Mouse (Mus musculus) hindbrain, embryonic 13.5 days (tissue): Measurements from ENCODE around the gene Tax1bp3. TPM values are rescaled to one million over a fixed set of nuclear protein-coding genes. Genes with fewer than 3 reads are reported as not detected.

Experiments
- ATAC-seq: fragments of 200-750 bp; cut with Nextera tagmentation; 2 replicates; pipeline ENCODE4 v1.8.0; 2017; ENCODE audit warnings: moderate TSS enrichment; ENCODE audit not compliant: low FRiP score
- H3K27ac ChIP-seq: fragments of 300-500 bp; sonication (generic); 2 replicates; pipeline ENCODE4 v1.5.1; 2015; ENCODE audit warnings: inconsistent platforms, mild to moderate bottlenecking, moderate library complexity
- H3K27me3 ChIP-seq: fragments of 300-500 bp; sonication (generic); 2 replicates; pipeline ENCODE4 v1.6.1; 2015; ENCODE audit warnings: mild to moderate bottlenecking, inconsistent platforms
- H3K36me3 ChIP-seq: fragments of 300-500 bp; sonication (generic); 2 replicates; pipeline ENCODE4 v1.6.1; 2015; ENCODE audit warnings: mild to moderate bottlenecking, inconsistent platforms
- H3K4me1 ChIP-seq: fragments of 300-500 bp; sonication (generic); replicated peaks from 2 replicates; pipeline ENCODE4 v1.6.1; 2015; ENCODE audit warnings: inconsistent platforms
- H3K4me2 ChIP-seq: fragments of 300-500 bp; sonication (generic); 2 replicates; pipeline ENCODE4 v1.6.1; 2015; ENCODE audit warnings: inconsistent platforms, mild to moderate bottlenecking, moderate library complexity
- H3K4me3 ChIP-seq: fragments of 300-500 bp; sonication (generic); 2 replicates; pipeline ENCODE4 v1.5.1; 2015; ENCODE audit warnings: mild to moderate bottlenecking, inconsistent platforms
- H3K9ac ChIP-seq: fragments of 300-500 bp; sonication (generic); 2 replicates; pipeline ENCODE4 v1.6.1; 2015; ENCODE audit warnings: mild to moderate bottlenecking, inconsistent platforms
- H3K9me3 ChIP-seq: fragments of 300-500 bp; sonication (generic); 2 replicates; pipeline ENCODE4 v1.6.1; 2016; ENCODE audit warnings: inconsistent platforms
- WGBS: fragments of 180-500 bp; shearing (Covaris S2); methylation state at CpG from one replicate; pipeline ENCODE4 v1.1.7; 2015; 5-methylcytosine and 5-hydroxymethylcytosine counted together
- polyA plus RNA-seq: library from polyadenylated mRNA; unstranded; fragments of >200 nt; fragmentation: Nextera tagmentation; extraction: Ambion mirVana; gene quantifications from 2 replicates; pipeline ENCODE4 v1.2.1, GENCODE M21; 2015

Tax1bp3 gene
- polyA plus RNA-seq: 180 and 185 TPM in 2 replicates

DNA sequence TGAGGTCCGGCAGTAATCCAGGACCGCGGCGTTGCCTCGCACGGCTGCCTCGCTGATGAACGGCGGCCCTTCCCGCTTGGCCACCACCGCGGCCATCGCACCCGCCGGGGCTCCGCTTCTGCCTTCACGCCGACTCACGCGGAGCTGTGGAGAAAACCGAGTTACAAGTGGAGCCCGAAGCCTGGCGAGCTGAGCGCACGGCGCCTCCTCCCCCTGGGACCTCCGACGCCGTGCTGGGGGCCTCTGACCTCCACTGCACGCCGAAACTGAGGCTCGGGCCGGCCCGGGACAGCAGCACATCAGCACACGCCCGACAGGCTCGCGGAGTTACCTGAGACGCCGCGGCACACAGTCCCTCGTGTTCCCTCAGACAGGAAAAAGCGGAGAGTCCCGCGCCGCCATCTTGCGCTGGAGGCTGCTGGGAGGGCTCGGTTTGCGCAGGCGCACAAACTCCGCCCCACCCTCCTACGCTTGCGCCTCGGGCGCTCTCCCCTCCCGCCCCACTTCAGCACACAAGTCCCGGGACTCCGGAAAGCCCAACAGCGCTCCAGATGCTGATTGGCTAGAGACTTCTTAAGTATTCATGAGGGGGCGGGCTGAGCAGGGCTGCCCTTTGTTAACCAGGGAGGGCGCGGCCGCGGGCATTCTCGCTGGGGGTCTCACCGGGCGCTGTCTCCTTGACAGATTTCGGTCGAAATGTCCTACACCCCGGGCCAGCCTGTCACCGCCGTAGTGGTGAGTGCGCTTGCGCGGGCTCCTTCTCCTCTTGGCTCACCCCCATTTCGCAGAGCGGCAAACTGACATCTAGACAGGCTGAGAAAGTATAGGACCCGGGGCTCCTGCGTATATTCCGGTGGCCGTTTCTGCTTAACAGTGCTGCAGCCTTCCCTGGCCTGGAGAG is at the start of gene Tax1bp3, which contains the start of gene Emc6:
TSS of gene Tax1bp3 (plus strand) at position 476 of the 901 bp plus-strand sequence.
TSS of gene Emc6 (minus strand) at position 430 of the 901 bp plus-strand sequence.
- peak within 1 kb of the TSS; percentile 92 for H3K9ac ChIP-seq
- H3K36me3 ChIP-seq: peaks cover 17% of the 10 kb centered on the region
- peaks cover 56% of the 10 kb centered on the region for H3K4me1 ChIP-seq
- ATAC-seq: peak; percentile 98
- H3K27ac ChIP-seq: peak within 1 kb of the TSS; percentile 91
- peak within 1 kb of the TSS; percentile 84 for H3K4me2 ChIP-seq
- H3K4me3 ChIP-seq: peak within 1 kb of the TSS; percentile 71
- no peaks in the 10 kb centered on the region for H3K27me3 ChIP-seq
- H3K9me3 ChIP-seq: no peaks in the 10 kb centered on the region
- WGBS: under 1% methylated on average over 81 of the region's 81 CpGs

DNA sequence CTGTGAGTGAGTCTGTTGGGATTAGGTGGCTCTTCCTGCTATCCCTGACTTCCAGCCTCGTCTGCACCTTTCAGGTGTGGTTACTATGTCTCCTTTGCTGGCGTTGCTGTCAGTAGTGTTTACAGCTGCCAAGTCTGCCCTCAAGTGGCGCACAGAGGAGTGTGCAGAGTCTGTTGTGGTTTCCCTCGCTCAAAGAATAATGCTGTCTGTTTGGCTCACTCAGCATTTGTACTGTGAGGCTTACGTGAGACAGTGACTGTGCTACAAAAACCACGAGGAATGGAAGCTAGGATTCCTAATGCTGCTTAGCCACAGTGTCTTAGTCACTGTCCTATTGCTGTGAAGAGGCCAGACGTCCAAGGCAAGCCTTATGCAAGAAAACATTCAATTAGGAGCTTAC is 45.9 kb upstream of the Tax1bp3 start:
- Histone ChIP-seq H3K4me2 (no peak overlapping the region), H3K9ac (no peak overlapping the region), H3K27me3 (no peaks in the 10 kb centered on the region), H3K9me3 (no peaks in the 10 kb centered on the region), H3K27ac (no peak overlapping the region), H3K4me1 (peaks cover 4% of the 10 kb centered on the region; the same call in 1 of the 2 replicates), H3K4me3 (no peak overlapping the region), H3K36me3 (peaks cover 11% of the 10 kb centered on the region; the same call in 1 of the 2 replicates)
- ATAC-seq: no peak
- WGBS: 85% methylated on average over 7 of the region's 7 CpGs

DNA sequence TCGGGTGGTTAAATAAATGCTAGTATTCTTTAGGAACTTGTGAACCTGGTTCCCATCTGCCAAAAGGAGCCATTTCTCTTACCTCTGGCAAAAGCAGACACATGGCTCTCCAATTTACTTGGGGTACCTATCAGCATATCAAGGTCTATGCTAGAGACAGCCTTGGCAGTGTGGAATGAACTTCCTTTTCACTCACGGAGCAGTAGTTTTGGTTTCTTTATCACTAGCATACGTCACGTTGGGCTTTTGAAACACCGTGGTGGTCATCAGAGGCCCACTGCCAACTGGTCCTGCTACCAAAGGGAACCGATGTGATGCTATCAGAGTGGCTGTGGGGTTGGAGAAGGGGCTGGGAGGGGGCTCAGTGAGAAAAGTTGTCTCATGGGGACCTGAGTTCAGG is 43.9 kb upstream of the Tax1bp3 start:
- H3K36me3 ChIP-seq: peaks cover 11% of the 10 kb centered on the region; the same call in 1 of the 2 replicates
- 96% methylated on average over 6 of the region's 6 CpGs for WGBS
- no peak for ATAC-seq
- H3K9ac ChIP-seq: no peak overlapping the region
- no peak overlapping the region for H3K4me3 ChIP-seq
- H3K4me1 ChIP-seq: peaks cover 22% of the 10 kb centered on the region
- H3K27me3 ChIP-seq: no peaks in the 10 kb centered on the region
- H3K4me2 ChIP-seq: no peak overlapping the region
- no peak overlapping the region for H3K27ac ChIP-seq
- no peaks in the 10 kb centered on the region for H3K9me3 ChIP-seq

DNA sequence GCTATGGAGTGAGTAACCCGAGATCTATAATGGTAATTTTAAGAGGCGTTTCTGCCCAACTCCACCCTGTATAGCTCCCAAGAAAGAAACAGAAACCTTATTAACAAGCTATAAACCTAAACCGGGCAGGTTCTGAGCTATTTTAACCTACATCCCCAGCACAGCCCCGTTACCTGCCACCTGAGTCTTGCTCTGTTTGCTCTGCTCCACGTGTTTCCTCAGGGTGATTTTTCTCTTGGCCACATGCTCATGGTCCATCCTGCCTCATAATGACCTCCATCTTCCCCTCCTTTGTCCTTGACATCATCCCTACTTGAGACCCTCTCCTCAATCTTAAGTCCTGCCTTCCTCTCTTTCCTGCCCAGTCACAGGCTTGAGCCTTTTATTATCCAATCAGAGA is 42.7 kb upstream of the Tax1bp3 start:
- Histone ChIP-seq H3K4me3 (no peak overlapping the region), H3K27me3 (no peaks in the 10 kb centered on the region), H3K4me1 (peaks cover 27% of the 10 kb centered on the region), H3K4me2 (no peak overlapping the region), H3K36me3 (peaks cover 11% of the 10 kb centered on the region; the same call in 1 of the 2 replicates), H3K9me3 (no peaks in the 10 kb centered on the region), H3K27ac (no peak overlapping the region), H3K9ac (no peak overlapping the region)
- ATAC-seq: no peak
- 95% methylated on average over 5 of the region's 5 CpGs for WGBS

DNA sequence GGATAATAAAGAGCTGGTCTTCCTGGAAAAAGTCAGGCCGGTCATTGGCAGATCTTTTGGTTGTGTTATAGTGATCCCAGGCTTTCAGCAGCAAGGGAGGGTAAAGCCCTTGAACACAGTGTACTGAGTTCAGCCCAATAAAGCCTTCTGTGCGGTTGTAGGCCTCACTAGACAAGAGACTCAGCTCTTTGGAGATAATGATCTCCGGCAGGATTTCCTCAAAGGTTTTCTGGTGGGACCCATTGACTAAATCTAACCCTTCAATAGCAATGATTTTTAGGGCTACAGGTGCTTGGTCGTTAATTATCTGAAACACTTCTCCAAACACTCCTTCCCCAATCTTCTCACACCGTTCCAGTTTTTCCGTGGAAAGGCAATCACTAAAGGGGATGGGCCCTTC is 40.3 kb upstream of the Tax1bp3 start:
- H3K27ac ChIP-seq: no peak overlapping the region
- H3K27me3 ChIP-seq: no peaks in the 10 kb centered on the region
- WGBS: 93% methylated on average over 6 of the region's 6 CpGs
- H3K4me2 ChIP-seq: peak overlapping the region; percentile 90
- peaks cover 11% of the 10 kb centered on the region; the same call in 1 of the 2 replicates for H3K36me3 ChIP-seq
- 0 out of 2 replicates have a peak overlapping the region, but pooled peaks have one; percentile 79 for H3K9ac ChIP-seq
- peaks cover 27% of the 10 kb centered on the region for H3K4me1 ChIP-seq
- H3K4me3 ChIP-seq: peak overlapping the region; percentile 76
- H3K9me3 ChIP-seq: no peaks in the 10 kb centered on the region
- no peak for ATAC-seq

DNA sequence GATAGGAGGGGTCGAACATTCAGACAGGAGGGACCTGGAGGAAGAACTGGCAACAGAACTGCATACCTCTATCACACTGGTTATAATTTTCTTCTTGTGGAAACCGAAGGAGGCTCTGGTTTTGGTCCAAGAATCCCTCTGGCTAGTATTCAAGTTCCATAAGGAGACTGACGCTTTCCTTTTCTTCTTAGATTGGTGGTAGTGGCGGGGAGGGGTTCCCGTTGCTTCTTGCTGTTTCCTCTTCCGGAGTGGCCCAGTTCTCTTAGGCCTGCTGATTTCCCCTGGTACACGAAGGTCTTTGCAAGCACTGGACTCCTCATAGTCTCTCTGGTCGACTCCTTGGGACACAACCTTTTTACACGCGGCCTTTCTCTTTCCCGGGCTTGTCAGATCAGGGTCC is 39.8 kb upstream of the Tax1bp3 start:
- peak overlapping the region; percentile 90 for H3K4me2 ChIP-seq
- ATAC-seq: no peak
- 43% methylated on average over 11 of the region's 11 CpGs for WGBS
- peaks cover 27% of the 10 kb centered on the region for H3K4me1 ChIP-seq
- peak overlapping the region; percentile 79 for H3K9ac ChIP-seq
- no peaks in the 10 kb centered on the region for H3K27me3 ChIP-seq
- H3K4me3 ChIP-seq: peak overlapping the region; percentile 76
- no peaks in the 10 kb centered on the region for H3K9me3 ChIP-seq
- H3K27ac ChIP-seq: no peak overlapping the region
- H3K36me3 ChIP-seq: peaks cover 11% of the 10 kb centered on the region; the same call in 1 of the 2 replicates

DNA sequence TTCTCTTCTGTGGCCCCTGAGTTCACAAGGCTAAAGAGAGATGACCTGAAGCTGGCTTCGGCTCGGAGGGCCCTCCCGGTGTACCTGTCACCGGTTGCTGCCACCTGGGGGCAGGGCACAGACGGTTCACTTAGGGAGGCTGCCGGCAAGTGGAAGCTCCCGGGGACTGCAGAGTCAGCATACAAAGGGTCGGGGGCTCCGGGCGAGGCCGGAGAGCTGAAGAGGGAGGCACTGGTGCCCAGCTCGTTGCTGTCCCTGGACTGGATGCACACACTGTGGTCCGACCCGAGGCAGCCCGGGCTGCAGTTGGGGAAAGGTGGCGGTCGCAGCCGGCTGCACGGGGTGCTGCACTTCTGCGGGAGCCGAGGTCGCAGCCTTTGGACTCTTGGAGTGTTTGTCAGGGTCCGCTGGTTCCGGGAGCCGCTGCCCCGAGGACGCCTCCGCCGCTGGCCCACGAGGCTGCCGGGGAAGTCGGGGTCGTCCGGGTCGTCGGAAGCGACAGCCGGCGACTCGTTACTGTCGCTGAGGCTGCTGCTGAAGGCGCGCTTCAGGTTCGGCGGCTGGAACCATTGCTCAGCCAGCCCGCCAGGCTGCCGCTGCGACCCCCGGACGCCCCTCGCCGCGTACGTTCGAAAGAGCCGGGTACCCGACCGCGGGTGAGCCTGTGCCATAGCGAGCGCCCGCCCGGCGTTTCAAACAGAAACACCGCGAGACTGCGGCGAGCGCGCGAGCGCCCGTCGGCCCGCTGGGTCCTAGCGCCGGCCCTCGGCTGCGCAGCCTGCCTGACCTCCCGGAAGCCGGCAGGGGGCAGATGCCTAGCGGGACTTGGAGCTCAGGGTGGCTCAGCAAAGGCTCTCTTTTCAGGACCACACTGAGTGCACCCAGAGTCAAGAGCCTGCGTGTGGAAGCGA is 39.0 kb upstream of the Tax1bp3 start, which contains the start of gene Haspin:
TSS of gene Haspin (minus strand) at position 704 of the 911 bp plus-strand sequence.
- ATAC-seq: peak; percentile 97
- H3K36me3 ChIP-seq: peaks cover 5% of the 10 kb centered on the region; the same call in 1 of the 2 replicates
- H3K9ac ChIP-seq: peak within 1 kb of the TSS; percentile 79
- no peak within 1 kb of the TSS for H3K27ac ChIP-seq
- peak within 1 kb of the TSS; percentile 76 for H3K4me3 ChIP-seq
- peaks cover 27% of the 10 kb centered on the region for H3K4me1 ChIP-seq
- H3K9me3 ChIP-seq: no peaks in the 10 kb centered on the region
- H3K27me3 ChIP-seq: no peaks in the 10 kb centered on the region
- WGBS: under 1% methylated on average over 84 of the region's 84 CpGs
- peak within 1 kb of the TSS; percentile 90 for H3K4me2 ChIP-seq

DNA sequence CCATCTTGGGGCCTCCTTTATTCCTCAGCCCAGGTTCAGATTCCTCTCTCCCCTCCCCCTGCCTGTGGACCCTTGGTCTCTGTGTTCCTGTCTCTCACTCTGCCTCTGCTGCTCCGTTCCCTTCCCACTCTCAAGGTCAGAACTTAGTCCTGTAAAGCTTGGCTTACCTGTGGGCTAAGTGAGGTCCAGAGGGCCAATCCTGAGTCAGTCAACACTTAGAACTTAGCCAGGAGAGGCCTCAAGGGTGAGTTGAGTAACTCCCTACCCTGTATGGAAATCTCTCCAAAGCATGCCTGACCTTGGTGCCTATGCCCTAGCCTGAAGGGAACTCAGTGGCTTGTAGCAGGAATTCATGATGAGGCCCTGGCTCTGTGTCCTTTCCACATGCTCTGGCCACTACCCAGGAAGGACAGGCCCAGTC is 32.6 kb upstream of the Tax1bp3 start:
- H3K27ac ChIP-seq: no peak overlapping the region
- 61% methylated on average over 1 of the region's 1 CpGs for WGBS
- no peaks in the 10 kb centered on the region for H3K9me3 ChIP-seq
- H3K9ac ChIP-seq: no peak overlapping the region
- no peak for ATAC-seq
- no peaks in the 10 kb centered on the region for H3K4me1 ChIP-seq
- no peaks in the 10 kb centered on the region for H3K27me3 ChIP-seq
- H3K4me2 ChIP-seq: no peak overlapping the region
- no peak overlapping the region for H3K4me3 ChIP-seq
- H3K36me3 ChIP-seq: no peaks in the 10 kb centered on the region

DNA sequence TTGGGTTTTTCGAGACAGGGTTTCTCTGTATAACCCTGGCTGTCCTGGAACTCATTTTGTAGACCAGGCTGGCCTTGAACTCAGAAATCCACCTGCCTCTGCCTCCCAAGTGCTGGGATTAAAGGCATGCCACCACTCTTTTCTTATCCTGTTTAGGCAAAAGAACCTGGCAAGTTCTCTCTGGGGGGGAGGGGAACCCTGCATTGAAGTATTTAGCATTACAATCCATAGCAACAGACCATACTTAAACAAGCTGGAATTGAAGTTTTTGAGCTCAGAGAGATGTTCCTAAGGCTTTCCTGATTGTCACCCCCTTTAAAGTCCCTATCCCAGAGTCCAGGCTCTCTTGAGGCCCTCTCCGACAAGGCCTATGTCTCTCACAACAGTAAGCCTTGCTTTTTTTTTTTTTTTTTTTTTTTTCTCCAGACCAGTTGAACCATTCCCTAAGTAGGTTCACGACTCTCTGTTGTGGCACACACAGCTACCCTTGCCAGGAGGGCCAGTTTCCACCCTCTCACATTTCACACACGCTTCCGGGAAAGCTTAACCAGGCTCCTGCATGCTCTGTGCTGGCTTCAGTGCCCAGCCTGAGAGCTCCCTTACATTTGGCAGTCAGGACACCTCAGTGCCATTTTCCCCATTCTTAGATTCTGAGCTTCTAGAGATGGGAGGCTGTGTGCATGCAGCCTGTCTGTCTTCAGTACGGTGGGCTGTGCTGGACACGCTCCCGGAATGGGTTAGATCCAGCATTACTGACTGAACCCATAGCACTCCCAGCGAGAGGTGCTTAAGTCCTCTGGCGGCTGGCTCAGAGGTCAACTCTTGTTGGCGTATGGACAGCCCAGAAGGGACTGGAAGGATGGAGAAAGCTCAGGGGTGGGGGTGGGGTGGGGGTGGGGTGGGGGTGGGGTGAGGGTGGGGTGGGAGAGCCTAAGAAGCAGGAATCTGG is 30.6 kb upstream of the Tax1bp3 start:
- H3K27ac ChIP-seq: no peak overlapping the region
- no peaks in the 10 kb centered on the region for H3K4me1 ChIP-seq
- H3K27me3 ChIP-seq: no peaks in the 10 kb centered on the region
- no peak overlapping the region for H3K9ac ChIP-seq
- H3K36me3 ChIP-seq: no peaks in the 10 kb centered on the region
- H3K9me3 ChIP-seq: no peaks in the 10 kb centered on the region
- WGBS: 60% methylated on average over 11 of the region's 11 CpGs
- no peak for ATAC-seq
- H3K4me3 ChIP-seq: no peak overlapping the region
- H3K4me2 ChIP-seq: no peak overlapping the region

DNA sequence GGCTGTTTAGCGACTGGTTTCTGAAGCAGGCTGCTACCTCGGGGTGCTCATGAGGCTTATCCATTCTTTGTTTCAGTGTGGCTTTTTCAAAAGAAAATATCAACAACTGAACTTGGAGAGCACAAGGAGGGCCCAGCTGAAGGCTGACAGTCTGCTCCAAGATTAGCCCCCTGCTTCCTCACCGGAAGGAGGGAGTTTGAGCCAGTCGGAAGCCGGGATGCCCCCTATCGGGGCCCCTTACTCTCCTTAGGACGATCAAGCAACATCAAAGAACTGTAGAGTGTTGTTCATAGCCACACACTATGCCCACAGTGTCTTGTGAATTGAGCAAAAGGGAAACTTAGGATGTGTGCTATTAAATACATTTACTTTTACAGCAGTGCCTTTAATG is 29.9 kb upstream of the Tax1bp3 start:
- Histone ChIP-seq H3K4me3 (no peak overlapping the region), H3K27me3 (no peaks in the 10 kb centered on the region), H3K36me3 (no peaks in the 10 kb centered on the region), H3K9me3 (no peaks in the 10 kb centered on the region), H3K4me2 (no peak overlapping the region), H3K4me1 (no peaks in the 10 kb centered on the region), H3K27ac (no peak overlapping the region), H3K9ac (no peak overlapping the region)
- ATAC-seq: no peak
- 70% methylated on average over 7 of the region's 7 CpGs for WGBS

DNA sequence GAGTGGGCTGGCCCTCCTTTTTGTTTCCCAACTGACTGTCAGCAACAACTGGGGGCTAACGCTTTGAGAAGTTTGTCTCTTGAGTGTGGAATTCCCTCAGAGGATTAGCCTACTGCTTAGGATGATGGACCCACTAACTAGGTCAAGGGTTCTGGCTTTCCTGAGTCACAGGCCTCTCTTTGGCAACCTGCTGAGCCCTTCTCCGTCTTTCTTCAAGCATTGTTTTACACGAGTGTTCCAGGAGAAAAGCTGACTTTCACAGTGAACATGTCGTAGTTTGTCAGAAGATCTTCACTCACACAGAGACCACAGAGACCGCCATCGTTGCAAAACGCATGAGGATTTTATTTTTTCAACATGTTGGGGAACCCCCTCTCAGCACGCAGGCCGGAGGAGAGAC is 28.7 kb upstream of the Tax1bp3 start:
- 77% methylated on average over 9 of the region's 9 CpGs for WGBS
- Histone ChIP-seq H3K27ac (no peak overlapping the region), H3K9ac (no peak overlapping the region), H3K36me3 (no peaks in the 10 kb centered on the region), H3K27me3 (no peaks in the 10 kb centered on the region), H3K4me2 (no peak overlapping the region), H3K4me3 (no peak overlapping the region), H3K9me3 (no peaks in the 10 kb centered on the region), H3K4me1 (no peaks in the 10 kb centered on the region)
- no peak for ATAC-seq
